Mouse (Mus musculus) fat pad, adult 2 months (tissue): ENCODE results near the gene Fstl4.
A peak's percentile ranks its signal among the peaks of the same experiment; 100 is the strongest.

Source experiments
- DNase-seq: peaks from one replicate; pipeline ENCODE4 v3.0.0-alpha.2; 2011; ENCODE audit warnings: low read depth, low spot score; ENCODE audit errors: extremely low read depth

Gene Fstl4

GRCm38 (mm10) chr11:53121208-53121607 is 356.8 kb downstream of the Fstl4 start:
- no peak for DNase-seq

- DNase-seq, result no peak
These were observed 360.4 kb downstream of the Fstl4 start for GRCm38 (mm10) chr11:53124799-53125198.

GRCm38 (mm10) chr11:53126660-53127059 is 362.2 kb downstream of the Fstl4 start:
- no peak for DNase-seq

GRCm38 (mm10) chr11:53128661-53129060 is 364.2 kb downstream of the Fstl4 start:
- no peak for DNase-seq

- DNase-seq, result no peak
These were observed 368.1 kb downstream of the Fstl4 start for GRCm38 (mm10) chr11:53132406-53133035.

GRCm38 (mm10) chr11:53136371-53136770 is 371.9 kb downstream of the Fstl4 start:
- DNase-seq, result no peak

- no peak for DNase-seq
These were observed 372.9 kb downstream of the Fstl4 start for GRCm38 (mm10) chr11:53137381-53137780.

GRCm38 (mm10) chr11:53138212-53138611 is 373.8 kb downstream of the Fstl4 start:
- no peak for DNase-seq

GRCm38 (mm10) chr11:53139666-53140065 is 375.2 kb downstream of the Fstl4 start:
- no peak for DNase-seq

- DNase-seq, result no peak
These were observed 375.8 kb downstream of the Fstl4 start for GRCm38 (mm10) chr11:53140196-53140595.

GRCm38 (mm10) chr11:53140722-53141400 is 376.4 kb downstream of the Fstl4 start:
- no peak for DNase-seq

- peak; percentile 37 for DNase-seq
These were observed 379.1 kb downstream of the Fstl4 start for GRCm38 (mm10) chr11:53143522-53143921.

GRCm38 (mm10) chr11:53144506-53144905 is 380.1 kb downstream of the Fstl4 start:
- DNase-seq, result no peak

GRCm38 (mm10) chr11:53146290-53146689 is 381.9 kb downstream of the Fstl4 start:
- no peak for DNase-seq

- no peak for DNase-seq
These were observed 392.0 kb downstream of the Fstl4 start for GRCm38 (mm10) chr11:53156463-53156862.

GRCm38 (mm10) chr11:53157621-53158259 is 393.3 kb downstream of the Fstl4 start:
- DNase-seq, result no peak

GRCm38 (mm10) chr11:53162385-53162784 is 398.0 kb downstream of the Fstl4 start:
- no peak for DNase-seq

GRCm38 (mm10) chr11:53166478-53166877 is 402.0 kb downstream of the Fstl4 start:
- DNase-seq, result no peak

- no peak for DNase-seq
These were observed 417.9 kb downstream of the Fstl4 start for GRCm38 (mm10) chr11:53182177-53182852.

- no peak for DNase-seq
These were observed 418.4 kb downstream of the Fstl4 start for GRCm38 (mm10) chr11:53182858-53183257.

GRCm38 (mm10) chr11:53184046-53184445 is 419.6 kb downstream of the Fstl4 start:
- no peak for DNase-seq

GRCm38 (mm10) chr11:53184698-53185097 is 420.3 kb downstream of the Fstl4 start:
- no peak for DNase-seq
